Mouse (Mus musculus): ENCODE data around the gene Otud3.

Otud3 gene

DNA sequence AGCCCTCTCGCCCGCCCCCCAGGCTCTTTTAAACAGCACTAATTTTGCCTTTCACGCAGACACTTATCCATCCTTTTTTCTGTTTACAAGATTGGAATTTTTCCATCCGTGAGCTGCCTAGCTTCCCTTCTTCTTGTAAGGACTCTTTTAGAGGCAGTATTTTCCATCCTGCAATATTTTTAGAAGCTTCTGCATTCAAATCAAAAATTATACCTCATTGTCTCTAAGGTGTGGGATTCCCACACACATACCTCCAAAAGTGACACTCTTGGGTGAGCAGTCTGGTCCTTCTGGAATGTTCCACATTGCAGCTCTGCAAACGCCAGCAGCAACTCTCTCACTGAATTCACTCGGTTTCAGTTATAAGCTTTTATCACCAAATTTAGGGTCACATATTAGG lies 60.8 kb downstream of the Otud3 start:
- DNase-seq (ENCODE audit: low read depth, low spot score): no peak

GRCm38 (mm10) chr4:138851463-138851862 lies 62.3 kb downstream of the Otud3 start:
- peak; percentile 29 for DNase-seq (ENCODE audit: low read depth, low spot score)

Measured in WW6 (cell line).